Mouse (Mus musculus) 3T3-L1 (cell line): ENCODE results near the gene Gxylt2.
A peak's percentile ranks its signal among the peaks of the same experiment; 100 is the strongest.

Source experiments
- DNase-seq: peaks from one replicate; pipeline ENCODE4 v3.0.0-alpha.2; 2015; ENCODE audit warnings: low read depth, low spot score

Gxylt2 gene

GRCm38 (mm10) chr6:100847264-100847663 is 142.7 kb downstream of the Gxylt2 start:
- DNase-seq, result no peak

- DNase-seq, result peak; percentile 29
Measured at GRCm38 (mm10) chr6:100848682-100849375, 144.3 kb downstream of the Gxylt2 start.

- DNase-seq, result no peak
Measured at GRCm38 (mm10) chr6:100850671-100851081, 146.1 kb downstream of the Gxylt2 start.

- DNase-seq, result no peak
Measured at GRCm38 (mm10) chr6:100851083-100851482, 146.5 kb downstream of the Gxylt2 start.
